Mouse (Mus musculus) forelimb bud, embryonic 11.5 days (tissue): ENCODE data around the gene Map2k4.

Source experiments
- DNase-seq: peaks from one replicate; pipeline ENCODE4 v3.0.0-alpha.2; 2012; ENCODE audit warnings: low read depth, low spot score

The Map2k4 gene

GRCm38 (mm10) chr11:65788154-65788553 is at the start of gene Map2k4:
Map2k4 (minus strand) TSS chr11:65788297.
- DNase-seq: peak; percentile 93

DNA sequence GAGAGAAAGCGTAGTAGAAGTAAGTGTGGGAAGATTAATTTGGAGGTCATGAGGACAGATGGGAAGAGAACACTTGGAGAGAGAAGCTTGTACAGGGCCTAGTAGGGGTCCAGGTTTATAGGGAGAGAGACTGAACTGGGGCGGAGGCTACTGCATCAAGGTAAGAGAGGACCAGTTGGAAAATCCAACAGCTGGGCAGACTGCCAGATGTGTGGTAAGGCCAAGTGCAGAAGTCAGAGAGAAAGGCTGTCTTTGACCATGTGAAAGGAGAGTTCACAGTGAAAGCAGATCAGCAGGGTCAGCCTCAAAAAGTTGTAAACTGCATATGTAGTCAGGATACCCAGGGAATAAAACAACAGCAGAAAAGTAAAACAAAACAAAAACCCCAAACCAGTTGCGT is 36.5 kb upstream of the Map2k4 start:
- DNase-seq: no peak

GRCm38 (mm10) chr11:65820877-65821276 is 32.8 kb upstream of the Map2k4 start:
- peak; percentile 75 for DNase-seq

DNA sequence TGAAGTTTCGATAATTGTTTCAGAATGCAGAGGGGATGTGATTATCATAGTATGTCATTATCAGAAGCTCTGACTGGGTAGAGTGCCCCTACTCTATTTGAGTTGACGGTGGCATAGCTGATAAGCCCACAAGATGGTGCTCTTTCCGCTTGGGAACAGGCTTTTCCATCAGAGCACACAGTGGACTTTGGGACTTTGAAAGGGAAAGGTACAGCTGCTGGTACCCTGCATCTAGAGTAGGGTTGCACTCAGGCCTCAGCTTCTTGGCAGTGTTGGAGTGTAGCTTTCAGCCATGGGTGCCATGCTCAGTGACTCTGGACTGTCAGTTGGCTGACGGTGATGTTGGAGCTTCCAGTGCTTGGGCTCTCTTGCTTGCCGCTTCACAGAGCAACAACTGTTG is 32.2 kb upstream of the Map2k4 start:
- DNase-seq: no peak

GRCm38 (mm10) chr11:65818193-65818592 is 30.1 kb upstream of the Map2k4 start:
- no peak for DNase-seq

GRCm38 (mm10) chr11:65816237-65816636 is 28.1 kb upstream of the Map2k4 start:
- DNase-seq: no peak

DNA sequence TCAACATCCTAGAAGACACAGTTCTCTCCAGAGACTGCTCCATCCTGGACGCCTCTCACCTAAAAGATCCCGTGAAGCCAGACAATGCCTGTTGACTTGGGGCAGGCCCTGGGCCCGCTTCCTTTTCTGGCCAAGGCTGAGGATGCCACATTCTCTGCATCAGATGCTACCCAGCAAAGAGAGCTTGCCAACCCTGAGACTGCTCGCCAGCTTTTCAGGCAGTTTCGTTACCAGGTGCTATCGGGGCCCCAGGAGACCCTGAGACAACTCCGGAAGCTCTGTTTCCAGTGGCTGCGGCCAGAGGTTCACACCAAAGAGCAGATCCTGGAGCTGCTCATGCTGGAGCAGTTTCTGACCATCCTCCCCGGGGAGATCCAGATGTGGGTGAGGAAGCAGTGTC is 26.3 kb upstream of the Map2k4 start:
- no peak for DNase-seq

GRCm38 (mm10) chr11:65812088-65812487 is 24.0 kb upstream of the Map2k4 start:
- DNase-seq: no peak

DNA sequence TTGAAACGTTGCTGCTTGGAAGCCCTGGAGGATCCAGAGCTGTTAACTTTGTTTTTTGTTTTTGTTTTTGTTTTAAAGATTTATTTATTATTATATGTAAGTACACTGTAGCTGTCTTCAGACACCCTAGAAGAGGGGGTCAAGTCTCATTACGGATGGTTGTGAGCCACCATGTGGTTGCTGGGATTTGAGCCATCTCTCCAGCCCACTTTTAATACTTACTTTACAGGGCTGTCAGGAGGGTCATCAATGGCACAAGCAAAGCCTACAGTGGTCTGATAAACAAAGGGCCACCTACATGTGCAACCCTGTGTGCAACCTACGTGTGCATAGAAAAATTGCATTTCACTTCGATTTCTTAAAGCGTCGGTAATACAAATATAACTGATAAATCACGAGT is 19.5 kb upstream of the Map2k4 start:
- DNase-seq: no peak

DNA sequence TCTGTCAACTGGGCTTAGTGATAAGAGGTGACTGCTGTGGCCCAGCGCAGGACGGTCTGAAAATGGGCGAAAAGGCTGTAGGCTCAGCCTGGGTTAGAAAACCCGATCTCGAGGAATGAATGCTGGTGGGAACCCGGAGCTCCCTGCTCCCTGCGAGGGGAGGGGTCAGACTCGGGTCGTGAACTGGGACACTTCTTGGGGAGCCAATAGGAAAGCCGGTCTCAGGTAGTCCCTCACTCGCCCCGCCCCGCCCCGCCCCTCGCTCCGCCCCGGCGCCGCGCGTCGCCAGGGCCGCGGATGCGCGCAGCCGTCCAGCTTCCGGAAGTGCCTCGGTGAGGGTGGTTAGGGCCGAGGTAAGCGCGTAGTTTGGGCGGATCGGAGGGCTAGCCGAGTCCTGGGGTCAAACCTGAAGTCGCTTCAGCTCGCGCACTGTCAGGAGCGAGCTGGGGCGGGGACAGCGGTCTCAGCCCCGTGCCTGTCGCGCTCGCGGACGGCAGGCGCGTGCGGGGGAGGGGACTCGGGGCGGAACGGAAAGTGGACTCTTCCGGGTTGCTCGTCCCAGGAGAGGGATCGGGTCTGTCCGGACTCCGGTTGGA is 18.9 kb upstream of the Map2k4 start, which contains the start of gene Zkscan6:
TSS of gene Zkscan6 (plus strand) at position 267 of the 596 bp plus-strand sequence.
- DNase-seq: peak; percentile 84

GRCm38 (mm10) chr11:65806321-65806904 is 18.3 kb upstream of the Map2k4 start:
- peak; percentile 27 for DNase-seq

GRCm38 (mm10) chr11:65801899-65802298 is 13.8 kb upstream of the Map2k4 start:
- no peak for DNase-seq

DNA sequence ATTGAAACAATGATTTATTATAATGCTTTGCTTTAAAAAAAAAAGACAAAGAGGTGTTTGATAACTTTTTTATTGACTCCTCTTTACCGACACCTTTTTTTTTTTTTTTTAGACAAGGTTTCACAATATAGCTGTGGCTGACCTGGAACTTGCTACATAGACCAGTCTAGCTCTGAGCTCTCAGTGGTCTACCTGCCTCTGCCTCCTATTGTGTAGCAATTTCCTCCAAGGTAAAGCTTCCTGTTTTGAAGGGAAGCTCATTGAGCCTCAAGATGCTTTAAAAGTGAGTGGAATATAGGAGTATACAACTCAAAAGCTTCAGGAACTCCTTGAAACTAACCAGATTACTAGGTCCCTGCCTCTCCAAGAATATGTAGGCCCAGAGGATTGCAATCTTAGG is 7.8 kb upstream of the Map2k4 start:
- DNase-seq: no peak

- DNase-seq: no peak
Observed at GRCm38 (mm10) chr11:65794428-65795219, 6.5 kb upstream of the Map2k4 start.

- no peak for DNase-seq
Observed at GRCm38 (mm10) chr11:65787421-65788151, 511 bp downstream of the Map2k4 start.

GRCm38 (mm10) chr11:65786160-65786559 is 1.9 kb downstream of the Map2k4 start:
- DNase-seq: no peak

- no peak for DNase-seq
Observed at GRCm38 (mm10) chr11:65781596-65781995, 6.5 kb downstream of the Map2k4 start.

DNA sequence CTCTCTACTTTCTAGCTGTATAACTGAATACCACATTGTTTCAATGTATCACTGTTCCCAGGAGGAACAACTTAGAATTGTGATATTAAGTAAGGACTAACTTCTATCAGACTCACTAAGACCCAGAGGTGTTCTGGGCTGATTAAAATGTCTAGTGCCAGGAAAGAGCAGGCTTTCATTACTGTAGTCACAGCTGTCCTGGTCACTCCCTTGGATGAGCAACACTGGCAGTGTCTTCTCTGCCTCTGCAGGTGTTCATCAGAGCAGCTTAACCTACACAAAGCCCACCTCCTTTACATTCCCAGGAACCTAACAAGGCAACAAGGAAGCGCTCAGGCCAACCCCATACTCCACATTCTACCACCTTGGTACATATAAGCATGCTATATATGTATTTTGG is 8.5 kb downstream of the Map2k4 start:
- DNase-seq: no peak

- no peak for DNase-seq
Observed at GRCm38 (mm10) chr11:65779066-65779465, 9.0 kb downstream of the Map2k4 start.

DNA sequence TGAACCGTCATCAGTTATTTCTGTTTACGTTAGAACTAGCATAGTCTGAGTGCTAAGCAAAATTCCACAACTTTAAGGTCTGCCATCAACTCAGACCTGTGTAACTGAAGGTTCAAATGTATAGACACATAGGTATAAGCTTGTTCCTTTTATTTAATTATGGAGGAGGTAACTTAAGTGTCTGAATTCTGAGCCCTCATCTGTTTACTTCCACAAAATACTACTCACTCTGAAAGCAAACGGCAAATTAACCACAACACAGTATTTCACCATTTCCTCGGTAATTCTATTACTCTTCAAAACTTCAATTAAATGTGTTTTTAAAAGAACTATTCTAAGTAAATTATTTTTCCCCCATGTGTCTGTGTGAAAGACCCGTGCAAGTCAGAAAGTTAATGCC is 10.3 kb downstream of the Map2k4 start:
- DNase-seq: no peak

GRCm38 (mm10) chr11:65776906-65777611 is 11.0 kb downstream of the Map2k4 start:
- no peak for DNase-seq
